Mouse (Mus musculus) neural tube, embryonic 11.5 days (tissue): ENCODE measurements around the gene Zfp811. TPM values are rescaled to one million over a fixed set of nuclear protein-coding genes. Genes with fewer than 3 reads are reported as not detected.
"Not testable (repeated sequence)": the region's sequence is repeated elsewhere in the genome, so short reads cannot be mapped to it uniquely, and the experiment has no call there.

ENCODE experiments used
- ATAC-seq: fragments of 200-750 bp; cut with Nextera tagmentation; 2 replicates; pipeline ENCODE4 v1.8.0; 2017; ENCODE audit warnings: moderate number of reproducible peaks, mild to moderate bottlenecking, moderate TSS enrichment, moderate library complexity; ENCODE audit not compliant: insufficient read depth, low FRiP score, low TSS enrichment
- DNase-seq: peaks from one replicate; pipeline ENCODE4 v3.0.0-alpha.2; 2015; ENCODE audit warnings: low spot score
- H3K27ac ChIP-seq: fragments of 300-500 bp; sonication (generic); 2 replicates; pipeline ENCODE4 v1.5.1; 2014; ENCODE audit warnings: low read depth, mild to moderate bottlenecking, low read length
- H3K27me3 ChIP-seq: fragments of 300-500 bp; sonication (generic); 2 replicates; pipeline ENCODE4 v1.6.1; 2014; ENCODE audit warnings: mild to moderate bottlenecking, low read length, mixed read lengths; ENCODE audit not compliant: control insufficient read depth, insufficient read depth
- H3K36me3 ChIP-seq: fragments of 300-500 bp; sonication (generic); 2 replicates; pipeline ENCODE4 v1.6.1; 2014; ENCODE audit warnings: mild to moderate bottlenecking, low read length, moderate library complexity, mixed read lengths; ENCODE audit not compliant: control insufficient read depth, insufficient read depth
- H3K4me1 ChIP-seq: fragments of 300-500 bp; sonication (generic); 2 replicates; pipeline ENCODE4 v1.6.1; 2014; ENCODE audit warnings: low read length, mixed read lengths; ENCODE audit not compliant: control insufficient read depth, insufficient read depth
- H3K4me2 ChIP-seq: fragments of 300-500 bp; sonication (generic); 2 replicates; pipeline ENCODE4 v1.6.1; 2014; ENCODE audit warnings: low read depth, mild to moderate bottlenecking, moderate library complexity
- H3K4me3 ChIP-seq: fragments of 300-500 bp; sonication (generic); 2 replicates; pipeline ENCODE4 v1.5.1; 2014; ENCODE audit warnings: low read depth, low read length
- H3K9ac ChIP-seq: fragments of 300-500 bp; sonication (generic); 2 replicates; pipeline ENCODE4 v1.6.1; 2014; ENCODE audit warnings: mild to moderate bottlenecking, low read length
- H3K9me3 ChIP-seq: fragments of 300-500 bp; sonication (generic); 2 replicates; pipeline ENCODE4 v1.6.1; 2016; ENCODE audit warnings: low read length; ENCODE audit not compliant: control insufficient read depth
- WGBS: fragments of 180-500 bp; shearing (Covaris S2); extraction: QIAGEN DNeasy Blood & Tissue Kit; methylation state at CpG from one replicate; pipeline ENCODE4 v1.1.7; 2014; 5-methylcytosine and 5-hydroxymethylcytosine counted together
- polyA plus RNA-seq: library from polyadenylated mRNA; unstranded; fragments of >200 nt; fragmentation: Nextera tagmentation; extraction: Ambion mirVana; gene quantifications from 2 replicates; pipeline ENCODE4 v1.2.1, GENCODE M21; 2014

Gene Zfp811
- 31.1 and 33.3 TPM in 2 replicates for polyA plus RNA-seq

- peak; percentile 89 for ATAC-seq
- Histone ChIP-seq H3K4me2 (peak within 1 kb of the TSS; percentile 44), H3K4me3 (peak within 1 kb of the TSS; percentile 53), H3K27me3 (no peaks in the 10 kb centered on the region), H3K27ac (peak within 1 kb of the TSS; percentile 89), H3K36me3 (no peaks in the 10 kb centered on the region), H3K9me3 (no peaks in the 10 kb centered on the region), H3K9ac (peak within 1 kb of the TSS; percentile 72), H3K4me1 (peaks cover 8% of the 10 kb centered on the region; the same call in 1 of the 2 replicates)
- WGBS: under 1% methylated on average over 17 of the region's 17 CpGs
- DNase-seq: peak; percentile 80
These were observed at the start of gene Zfp811 for GRCm38 (mm10) chr17:32809544-32810374. Gene Zfp811, minus strand, starts transcription at chr17:32809931.

DNA sequence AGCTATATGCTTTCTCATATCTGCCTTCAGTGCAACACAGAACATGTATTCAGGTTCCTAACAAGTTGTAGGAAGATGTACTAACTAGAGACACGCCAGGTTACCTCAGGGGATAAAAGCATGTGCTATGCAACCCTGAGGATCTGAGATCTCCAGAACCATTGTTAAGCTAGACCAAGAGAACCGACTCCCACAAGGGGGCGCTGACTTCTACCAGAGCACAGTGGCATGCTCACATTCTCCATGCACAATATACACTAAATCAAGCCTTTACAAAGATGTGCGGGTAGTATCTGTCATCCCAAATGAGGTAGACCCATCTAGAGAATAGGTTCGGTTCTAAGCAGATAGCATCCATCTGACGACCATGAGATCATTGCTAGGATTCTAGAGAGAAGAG lies 47.0 kb upstream of the Zfp811 start:
- not testable (repeated sequence) for ATAC-seq, H3K27ac ChIP-seq, H3K4me2 ChIP-seq, H3K4me1 ChIP-seq, H3K27me3 ChIP-seq, H3K9ac ChIP-seq, H3K4me3 ChIP-seq, H3K36me3 ChIP-seq, H3K9me3 ChIP-seq, DNase-seq
- 72% methylated on average over 2 of the region's 6 CpGs for WGBS

DNA sequence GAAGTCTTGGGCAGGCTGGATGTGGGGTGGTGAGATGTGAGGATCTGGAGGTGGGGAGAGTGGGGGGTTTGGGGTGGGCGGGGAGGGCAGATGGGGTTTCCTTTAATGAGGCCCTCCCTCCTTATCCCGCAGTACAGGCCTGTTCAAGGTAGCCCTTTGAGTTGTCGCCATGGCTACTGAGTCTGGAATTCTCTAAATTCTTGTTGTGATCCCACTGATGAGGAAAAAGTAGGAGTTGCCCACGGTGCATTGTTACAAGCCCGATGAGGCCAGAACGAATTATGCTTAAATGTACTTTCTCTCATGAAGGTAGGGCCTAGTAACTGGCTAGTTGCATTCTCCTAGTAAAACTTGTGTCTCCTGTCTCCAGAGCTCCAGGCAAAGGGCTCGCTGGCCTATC lies 41.9 kb upstream of the Zfp811 start:
- no peaks in the 10 kb centered on the region for H3K4me1 ChIP-seq
- no peak overlapping the region for H3K4me3 ChIP-seq
- WGBS: 43% methylated on average over 7 of the region's 7 CpGs
- H3K27ac ChIP-seq: no peak overlapping the region
- no peak overlapping the region for H3K9ac ChIP-seq
- no peaks in the 10 kb centered on the region for H3K27me3 ChIP-seq
- no peaks in the 10 kb centered on the region for H3K36me3 ChIP-seq
- no peaks in the 10 kb centered on the region for H3K9me3 ChIP-seq
- DNase-seq: no peak
- no peak overlapping the region for H3K4me2 ChIP-seq
- no peak for ATAC-seq

DNA sequence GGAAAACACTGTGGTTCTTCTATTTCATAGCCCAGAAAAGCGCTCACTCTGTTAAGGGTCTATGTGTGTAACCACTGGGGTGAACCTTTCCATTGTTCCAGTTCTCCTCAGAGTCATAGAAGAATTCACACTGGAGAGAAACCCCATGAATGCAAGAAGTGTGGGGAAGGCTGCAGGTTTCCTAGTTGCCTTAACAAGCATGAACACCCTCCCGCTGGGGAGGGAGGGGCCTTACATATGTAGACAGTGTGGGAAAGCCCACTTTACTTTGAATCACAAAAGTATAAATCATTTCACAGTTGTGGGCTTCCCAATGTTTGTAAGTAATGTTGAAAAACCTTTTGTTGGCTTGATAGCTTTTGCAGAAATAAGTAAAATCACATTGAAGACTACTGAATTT lies 31.7 kb upstream of the Zfp811 start:
- WGBS: 54% methylated on average over 2 of the region's 2 CpGs
- ATAC-seq: peak; percentile 65; the same call in 1 of the 2 replicates
- no peaks in the 10 kb centered on the region for H3K4me1 ChIP-seq
- H3K27me3 ChIP-seq: no peaks in the 10 kb centered on the region
- no peaks in the 10 kb centered on the region; the same call in 1 of the 2 replicates for H3K9me3 ChIP-seq
- H3K4me2 ChIP-seq: no peak overlapping the region
- H3K9ac ChIP-seq: no peak overlapping the region
- H3K36me3 ChIP-seq: no peaks in the 10 kb centered on the region
- H3K4me3 ChIP-seq: no peak overlapping the region
- DNase-seq: peak; percentile 57
- no peak overlapping the region for H3K27ac ChIP-seq

- Histone ChIP-seq H3K27me3 (no peaks in the 10 kb centered on the region), H3K4me1 (no peaks in the 10 kb centered on the region), H3K9me3 (no peaks in the 10 kb centered on the region; the same call in 1 of the 2 replicates), H3K9ac (no peak overlapping the region; the same call in 1 of the 2 replicates), H3K36me3 (no peaks in the 10 kb centered on the region), H3K4me3 (no peak overlapping the region), H3K4me2 (no peak overlapping the region), H3K27ac (no peak overlapping the region)
- ATAC-seq (no peak), DNase-seq (peak; percentile 10)
- 47% methylated on average over 15 of the region's 15 CpGs for WGBS
These were observed 29.5 kb upstream of the Zfp811 start for GRCm38 (mm10) chr17:32839083-32839802.

- WGBS: 34% methylated on average over 3 of the region's 3 CpGs
- no peaks in the 10 kb centered on the region for H3K9me3 ChIP-seq
- DNase-seq: no peak
- 0 out of 2 replicates have a peak, but pooled peaks have one; percentile 9 for ATAC-seq
- no peak overlapping the region for H3K27ac ChIP-seq
- H3K4me3 ChIP-seq: peak overlapping the region; percentile 92
- peaks cover 5% of the 10 kb centered on the region; the same call in 1 of the 2 replicates for H3K4me1 ChIP-seq
- H3K27me3 ChIP-seq: no peaks in the 10 kb centered on the region
- H3K4me2 ChIP-seq: peak overlapping the region; percentile 70
- H3K36me3 ChIP-seq: 0 out of 2 replicates have a peak, but pooled peaks cover 2% of the 10 kb centered on the region
- H3K9ac ChIP-seq: no peak overlapping the region
These were observed 20.7 kb upstream of the Zfp811 start for GRCm38 (mm10) chr17:32830418-32830782.

GRCm38 (mm10) chr17:32829540-32830417 lies 20.0 kb upstream of the Zfp811 start, which contains the start of gene Zfp799:
Gene Zfp799, minus strand, starts transcription at chr17:32830261.
- peak within 1 kb of the TSS; percentile 56; the same call in 1 of the 2 replicates for H3K27ac ChIP-seq
- H3K9me3 ChIP-seq: no peaks in the 10 kb centered on the region
- H3K36me3 ChIP-seq: peaks cover 2% of the 10 kb centered on the region; the same call in 1 of the 2 replicates
- H3K4me3 ChIP-seq: peak within 1 kb of the TSS; percentile 92
- no peaks in the 10 kb centered on the region for H3K27me3 ChIP-seq
- DNase-seq (peak; percentile 85), ATAC-seq (peak; percentile 98)
- H3K4me1 ChIP-seq: peaks cover 5% of the 10 kb centered on the region; the same call in 1 of the 2 replicates
- H3K4me2 ChIP-seq: peak within 1 kb of the TSS; percentile 70
- peak within 1 kb of the TSS; percentile 96 for H3K9ac ChIP-seq
- 2% methylated on average over 35 of the region's 35 CpGs for WGBS
